In genomic region chr19:29947891-29948801, GRCm38 (mm10) we compare ENCODE assay signal across 8 mouse cellular contexts. TPM values are rescaled to one million over a fixed set of nuclear protein-coding genes. Genes with fewer than 3 reads are reported as not detected.
DNase-seq lines count a peak whose midpoint lies in the region; ATAC-seq lines count a peak whose summit lies in the region.

No protein-coding gene starts in this region.

- 0 out of 2 replicates have a peak, but pooled peaks cover 6% of the 10 kb centered on the region for H3K4me1 ChIP-seq in embryonic facial prominence, embryonic 12.5 days
- H3K4me1 ChIP-seq in intestine, embryonic 16.5 days (ENCODE audit: control insufficient read depth, insufficient read depth, low read length) = peaks cover 10% of the 10 kb centered on the region

- H3K4me3 ChIP-seq in embryonic facial prominence, embryonic 12.5 days = peak overlapping the region; percentile 37
- H3K4me3 ChIP-seq in intestine, embryonic 16.5 days (ENCODE audit: low read length) = peak overlapping the region; percentile 45

- no peaks in the 10 kb centered on the region; the same call in 1 of the 2 replicates for H3K27me3 ChIP-seq in embryonic facial prominence, embryonic 12.5 days
- H3K27me3 ChIP-seq in intestine, embryonic 16.5 days (replicated peaks; ENCODE audit: control insufficient read depth, insufficient read depth, low read length) = no peaks in the 10 kb centered on the region

- H3K27ac ChIP-seq in embryonic facial prominence, embryonic 12.5 days = no peak overlapping the region
- peak overlapping the region; percentile 49 for H3K27ac ChIP-seq in intestine, embryonic 16.5 days (ENCODE audit: low read length)

- H3K4me2 ChIP-seq in embryonic facial prominence, embryonic 12.5 days (replicated peaks) = peak overlapping the region; percentile 70
- H3K4me2 ChIP-seq in intestine, embryonic 16.5 days (ENCODE audit: low read depth, low read length) = peak overlapping the region; percentile 77

- H3K9ac ChIP-seq in embryonic facial prominence, embryonic 12.5 days = 0 out of 2 replicates have a peak overlapping the region, but pooled peaks have one; percentile 21
- peak overlapping the region; percentile 21; the same call in 1 of the 2 replicates for H3K9ac ChIP-seq in intestine, embryonic 16.5 days (ENCODE audit: low read depth, low read length)

- WGBS in embryonic facial prominence, embryonic 12.5 days = 23% methylated on average over 25 of the region's 25 CpGs
- WGBS in intestine, embryonic 16.5 days = 17% methylated on average over 25 of the region's 25 CpGs

- no peaks in the 10 kb centered on the region for H3K36me3 ChIP-seq in embryonic facial prominence, embryonic 12.5 days
- no peaks in the 10 kb centered on the region for H3K36me3 ChIP-seq in intestine, embryonic 16.5 days (ENCODE audit: control insufficient read depth, insufficient read depth, low read length)

- intact Hi-C loops in left cerebral cortex, postnatal 14 days (cut with DNase I) = no loop called here

- no peak for ATAC-seq in embryonic facial prominence, embryonic 12.5 days (ENCODE audit: insufficient number of reproducible peaks, insufficient read depth, low FRiP score, low TSS enrichment)
- ATAC-seq in granulocyte monocyte progenitor cell, adult 5-6 weeks (replicated peaks; ENCODE audit: poor library complexity, severe bottlenecking) = peak; percentile 95
- peak; percentile 94 for ATAC-seq in intestine, embryonic 16.5 days
- ATAC-seq in megakaryocyte-erythroid progenitor cell, adult 5-6 weeks (replicated peaks; ENCODE audit: low FRiP score, low TSS enrichment, poor library complexity, severe bottlenecking) = peak; percentile 87

- no peaks in the 10 kb centered on the region for H3K9me3 ChIP-seq in embryonic facial prominence, embryonic 12.5 days
- H3K9me3 ChIP-seq in intestine, embryonic 16.5 days (ENCODE audit: control insufficient read depth, low read length) = no peaks in the 10 kb centered on the region

- DNase-seq in adrenal gland, postnatal 25 days = peak; percentile 68
- peak; percentile 73 to 86 for DNase-seq in left cerebral cortex, postnatal 14 days (ENCODE audit: low spot score in 2 of 2)
- DNase-seq in right cerebral cortex, postnatal 14 days = peak; percentile 72
- DNase-seq in urinary bladder, postnatal 25 days (ENCODE audit: low spot score) = peak; percentile 65

RNA-seq across cellular contexts. Expression of gene Il33, which starts 23.2 kb away (rescaled TPM):
- total RNA-seq in adrenal gland, postnatal 25 days (2021) = 9.0 and 12.9 TPM in 2 replicates
- polyA plus RNA-seq in embryonic facial prominence, embryonic 12.5 days (2016; fragmentation: Nextera tagmentation; extraction: Ambion mirVana) = 1.3 and 1.6 TPM in 2 replicates
- not detected in 2 replicates for total RNA-seq in granulocyte monocyte progenitor cell, adult 5-6 weeks (2014; fragmentation: Nextera tagmentation)
- total RNA-seq in granulocyte monocyte progenitor cell, adult 5-6 weeks (2017) = not detected in 2 replicates
- polyA plus RNA-seq in intestine, embryonic 16.5 days (2015; fragmentation: Nextera tagmentation; extraction: Ambion mirVana) = 15.9 and 17.4 TPM in 2 replicates
- 10 to 100 TPM; 10.7 to 12.0 TPM for total RNA-seq in left cerebral cortex, postnatal 14 days (2021)
- not detected in 2 replicates for total RNA-seq in megakaryocyte-erythroid progenitor cell, adult 5-6 weeks (2014; fragmentation: Nextera tagmentation)
- not detected in 2 replicates for total RNA-seq in megakaryocyte-erythroid progenitor cell, adult 5-6 weeks (2017)

RNA-seq across cellular contexts. Expression of gene Trpd52l3, which starts 55.4 kb away (rescaled TPM):
- not detected in 2 replicates for total RNA-seq in adrenal gland, postnatal 25 days (2021)
- not detected in 2 replicates for polyA plus RNA-seq in embryonic facial prominence, embryonic 12.5 days (2016; fragmentation: Nextera tagmentation; extraction: Ambion mirVana)
- total RNA-seq in granulocyte monocyte progenitor cell, adult 5-6 weeks (2014; fragmentation: Nextera tagmentation) = not detected in 2 replicates
- not detected in 2 replicates for total RNA-seq in granulocyte monocyte progenitor cell, adult 5-6 weeks (2017)
- polyA plus RNA-seq in intestine, embryonic 16.5 days (2015; fragmentation: Nextera tagmentation; extraction: Ambion mirVana) = not detected in 2 replicates
- not detected for total RNA-seq in left cerebral cortex, postnatal 14 days (2021)
- not detected in 2 replicates for total RNA-seq in megakaryocyte-erythroid progenitor cell, adult 5-6 weeks (2014; fragmentation: Nextera tagmentation)
- not detected in 2 replicates for total RNA-seq in megakaryocyte-erythroid progenitor cell, adult 5-6 weeks (2017)
